Mouse (Mus musculus): ENCODE measurements around the gene Prr5l.

Gene Prr5l

GRCm38 (mm10) chr2:101723333-101723881, 159.4 kb downstream of the Prr5l start:
- no peak for DNase-seq (ENCODE audit: low spot score in 2 of 2)

DNA sequence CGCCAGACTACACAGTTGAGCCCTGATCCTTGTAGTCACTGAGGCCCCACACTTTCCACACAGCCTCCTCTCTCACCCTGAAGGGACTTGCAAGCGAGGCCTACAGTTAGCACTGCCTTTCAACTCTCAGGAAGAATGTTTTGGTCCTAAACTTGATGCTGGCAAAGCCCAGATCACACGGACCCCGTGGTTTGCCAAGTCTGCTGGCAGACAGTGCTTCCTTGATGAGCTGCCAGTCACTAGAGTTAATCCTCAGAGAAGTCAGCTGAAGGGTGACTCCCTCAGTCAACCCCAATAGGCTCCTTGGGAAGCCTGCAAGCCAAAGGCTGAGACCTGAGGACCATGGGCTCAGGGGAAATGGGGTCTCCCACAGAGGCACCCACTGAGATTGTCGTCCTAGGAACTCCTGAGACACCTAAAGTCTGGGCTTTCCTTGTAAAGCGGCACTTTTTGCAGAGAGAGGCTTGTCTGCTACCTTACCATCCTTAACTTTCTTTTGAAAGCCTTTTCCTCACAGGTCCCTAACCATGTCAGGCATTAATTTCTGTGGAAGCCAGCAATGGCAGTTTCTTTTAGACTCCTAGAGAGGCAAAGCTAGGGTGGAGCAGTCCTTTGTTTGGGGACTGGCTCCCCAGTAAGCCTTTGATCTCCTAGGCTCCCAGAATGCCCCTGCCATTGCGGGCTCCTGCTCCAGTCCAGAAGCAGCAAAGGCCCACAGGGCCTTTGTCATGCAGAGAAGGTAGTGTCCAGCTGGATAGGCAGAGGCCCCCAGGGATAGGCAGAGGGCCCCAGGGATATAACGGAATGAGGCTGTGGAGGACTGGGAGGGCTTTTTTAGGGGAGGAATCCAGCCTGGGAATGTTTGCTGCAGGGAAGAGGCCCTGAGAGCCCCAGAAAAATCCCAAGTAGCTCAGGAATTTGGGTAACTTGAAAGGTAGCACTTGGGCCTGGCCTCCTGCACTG, 160.2 kb downstream of the Prr5l start:
- DNase-seq (ENCODE audit: low spot score in 2 of 2), result no peak

DNA sequence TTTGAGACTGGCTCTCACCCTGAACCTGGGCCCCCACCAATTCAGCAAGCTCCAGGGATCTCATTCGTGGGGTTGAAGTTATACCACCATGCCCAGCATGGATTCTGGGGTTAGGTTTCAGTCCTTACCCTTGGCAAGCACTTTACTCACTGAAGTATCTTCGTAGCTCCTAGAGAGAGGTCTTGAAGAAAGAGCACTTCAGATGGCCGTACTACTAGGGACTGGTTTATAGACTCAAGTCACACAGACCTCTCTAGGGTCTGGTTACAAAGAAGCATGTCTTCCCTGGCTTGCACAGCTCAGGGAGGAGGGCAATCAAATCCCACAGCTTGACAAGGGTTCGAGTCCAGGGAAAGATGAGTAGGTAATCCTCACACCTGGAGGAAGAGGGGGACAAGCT, 161.0 kb downstream of the Prr5l start:
- no peak for DNase-seq (ENCODE audit: low spot score in 2 of 2)

DNA sequence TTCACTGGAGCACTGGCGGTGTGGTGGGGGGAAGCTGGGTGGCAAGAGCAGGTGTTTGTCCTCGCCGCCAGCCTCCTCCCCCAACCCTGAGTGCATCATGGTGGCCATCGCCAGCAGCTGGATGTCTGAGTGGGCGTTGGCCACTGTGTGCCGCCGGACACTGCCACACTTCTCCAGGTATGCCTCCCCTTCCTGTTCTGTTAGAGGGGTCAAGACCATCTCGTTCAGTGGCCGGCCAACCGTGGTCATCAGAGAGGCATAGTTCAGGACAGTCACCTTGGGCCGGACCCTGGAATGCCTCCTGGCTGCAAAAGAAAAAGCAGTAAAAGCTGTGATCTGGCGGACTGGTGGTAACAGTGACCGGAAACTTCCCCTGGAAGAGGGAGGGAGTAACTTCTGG, 165.7 kb downstream of the Prr5l start:
- no peak for DNase-seq (ENCODE audit: low spot score in 2 of 2)

DNA sequence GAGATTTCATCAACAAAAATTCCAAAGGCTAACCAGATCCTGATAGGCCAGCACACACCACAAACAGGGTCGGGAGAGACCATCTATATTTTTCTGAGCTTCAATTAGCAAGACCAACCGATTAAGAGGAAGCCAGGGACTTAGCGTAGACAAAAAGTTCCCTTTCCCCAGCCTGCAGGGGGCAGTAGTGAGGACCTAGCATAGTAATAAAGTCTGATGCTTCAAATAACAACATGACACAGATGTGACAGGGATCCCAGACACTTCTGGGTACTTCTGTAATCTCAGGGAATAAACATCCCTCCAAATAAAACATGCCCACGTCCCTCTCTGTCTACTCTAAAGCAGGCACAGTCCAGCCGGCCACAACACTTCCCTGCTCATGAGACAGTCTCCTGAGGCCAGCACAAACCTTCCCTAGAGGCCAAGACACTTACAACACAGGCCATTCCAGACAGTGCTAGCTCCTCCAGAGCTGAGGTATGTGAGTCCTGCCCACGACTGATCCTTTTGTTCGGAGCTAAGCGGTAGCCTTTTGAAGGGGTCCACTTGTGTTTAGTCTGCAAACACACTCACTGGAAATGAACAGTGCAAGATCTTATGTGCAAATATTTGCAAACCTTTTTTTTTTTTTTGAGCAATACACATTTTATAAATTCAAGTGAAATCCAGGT, 167.0 kb downstream of the Prr5l start:
- no peak for DNase-seq (ENCODE audit: low spot score in 2 of 2)

GRCm38 (mm10) chr2:101711608-101712007, 171.2 kb downstream of the Prr5l start:
- no peak for DNase-seq (ENCODE audit: low spot score in 2 of 2)

DNA sequence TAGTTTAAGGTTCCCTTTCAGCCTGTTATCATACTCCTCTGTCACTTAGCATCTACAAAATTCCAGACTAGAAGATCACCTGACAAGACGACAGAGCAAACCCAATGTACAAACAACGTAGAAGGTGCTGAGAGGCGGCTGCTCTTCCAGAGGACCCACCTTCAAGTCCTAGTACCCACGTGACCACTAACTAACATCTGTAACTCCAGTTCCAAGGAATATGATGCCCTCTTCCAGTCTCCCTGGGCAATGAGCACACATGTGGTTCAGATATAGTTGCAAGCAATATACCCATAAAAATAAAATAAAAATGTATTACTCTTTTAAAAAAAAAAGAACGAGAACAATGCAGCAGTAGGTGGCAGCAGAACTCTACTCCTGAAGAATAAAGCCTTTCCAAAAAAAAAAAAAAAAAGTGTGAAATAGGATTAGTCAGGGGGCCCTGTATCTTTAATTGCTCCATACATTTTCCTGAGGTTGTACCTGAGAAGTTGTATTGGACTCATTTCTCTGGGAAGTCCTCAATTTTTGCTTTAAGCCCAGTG, 176.8 kb downstream of the Prr5l start:
- DNase-seq (ENCODE audit: low spot score in 2 of 2), result no peak

- no peak for DNase-seq (ENCODE audit: low spot score in 2 of 2)
Observed at GRCm38 (mm10) chr2:101699284-101699683, 183.5 kb downstream of the Prr5l start.

DNA sequence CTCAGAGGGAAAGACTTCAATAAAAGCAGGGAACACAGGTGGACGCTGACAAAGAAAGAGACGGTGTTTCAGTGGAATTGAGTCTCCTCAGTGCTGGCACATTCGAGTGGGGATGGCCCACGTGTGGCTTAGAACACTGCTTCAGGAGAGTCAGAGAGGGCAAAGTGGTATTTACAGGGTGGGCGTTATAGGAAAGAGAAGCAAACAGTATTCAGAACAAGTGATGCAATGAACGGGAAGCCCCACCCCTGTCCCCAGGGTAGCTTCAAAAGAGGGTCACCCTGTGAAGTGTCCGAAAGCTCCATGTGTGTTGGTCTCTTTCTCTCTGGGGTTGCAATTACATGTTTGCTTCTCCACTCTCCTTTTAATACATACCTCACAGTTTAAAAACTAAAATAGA, 187.2 kb downstream of the Prr5l start:
- DNase-seq (ENCODE audit: low spot score in 2 of 2), result no peak

GRCm38 (mm10) chr2:101693577-101694215, 189.1 kb downstream of the Prr5l start:
- no peak for DNase-seq (ENCODE audit: low spot score in 2 of 2)

DNA sequence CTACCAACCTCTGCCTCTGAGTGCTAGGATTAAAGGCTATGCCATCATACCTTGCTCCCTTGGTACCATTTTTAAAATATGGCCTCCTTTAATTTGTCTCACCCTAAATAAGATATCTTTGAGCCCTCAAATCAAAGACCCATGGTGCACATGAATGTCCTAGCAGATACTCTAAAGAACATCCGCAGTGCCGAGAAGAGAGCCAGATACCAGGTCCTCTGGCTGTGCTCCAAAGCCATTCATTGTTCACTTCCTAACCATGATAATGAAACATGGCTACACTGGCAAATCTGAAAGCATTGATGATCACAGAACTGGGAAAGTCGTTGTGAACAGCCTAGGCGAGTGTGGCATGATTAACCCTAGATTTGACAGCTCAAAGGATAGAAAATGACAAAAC, 189.8 kb downstream of the Prr5l start:
- DNase-seq (ENCODE audit: low spot score in 2 of 2), result no peak

DNA sequence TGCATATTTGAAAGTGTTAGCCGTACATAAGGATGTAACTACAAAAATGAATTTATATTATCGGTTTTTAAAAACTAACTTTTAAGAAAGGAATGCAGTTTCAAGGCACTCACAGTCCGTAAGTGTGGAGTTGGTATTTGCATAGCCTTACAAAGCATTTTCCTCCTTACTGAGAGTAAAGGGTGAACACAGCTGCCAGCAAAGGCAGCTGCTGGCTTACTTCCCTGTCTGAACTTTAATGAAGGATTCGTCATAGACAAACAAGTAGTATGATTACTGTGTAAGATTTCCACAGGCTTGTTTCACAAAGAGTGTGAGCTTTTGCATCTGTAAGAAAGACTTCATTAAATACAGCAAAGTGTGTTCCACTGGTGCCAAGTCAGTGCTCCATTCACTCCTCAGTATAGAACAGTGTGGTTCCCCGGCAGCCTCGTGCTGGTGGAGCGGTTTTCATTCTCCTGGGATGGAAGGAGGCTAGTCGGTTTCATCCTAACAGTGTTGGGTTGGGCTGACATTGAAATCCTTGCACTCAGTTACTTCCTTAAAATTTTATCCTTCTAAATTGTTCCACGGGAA, 192.5 kb downstream of the Prr5l start:
- no peak for DNase-seq (ENCODE audit: low spot score in 2 of 2)

DNA sequence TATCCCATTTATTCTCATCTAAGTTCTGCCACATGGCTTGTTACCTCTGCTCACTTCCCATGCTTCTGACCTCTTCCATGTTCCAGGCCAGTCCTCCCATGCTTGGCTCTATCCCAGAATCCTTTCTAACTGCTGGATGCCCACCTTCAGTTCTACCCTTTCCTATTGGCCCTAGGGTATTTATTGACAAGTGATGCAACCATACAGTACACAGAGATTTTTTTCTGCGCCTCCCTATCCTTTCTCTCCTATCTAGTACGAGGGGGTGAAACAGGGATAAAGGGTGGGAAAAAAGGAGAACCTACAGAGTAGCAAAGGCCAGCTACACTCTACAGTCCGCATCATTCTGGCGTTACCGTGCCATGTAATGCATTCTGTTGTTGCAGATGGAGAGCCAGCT, 194.8 kb downstream of the Prr5l start:
- no peak for DNase-seq (ENCODE audit: low spot score in 2 of 2)

DNA sequence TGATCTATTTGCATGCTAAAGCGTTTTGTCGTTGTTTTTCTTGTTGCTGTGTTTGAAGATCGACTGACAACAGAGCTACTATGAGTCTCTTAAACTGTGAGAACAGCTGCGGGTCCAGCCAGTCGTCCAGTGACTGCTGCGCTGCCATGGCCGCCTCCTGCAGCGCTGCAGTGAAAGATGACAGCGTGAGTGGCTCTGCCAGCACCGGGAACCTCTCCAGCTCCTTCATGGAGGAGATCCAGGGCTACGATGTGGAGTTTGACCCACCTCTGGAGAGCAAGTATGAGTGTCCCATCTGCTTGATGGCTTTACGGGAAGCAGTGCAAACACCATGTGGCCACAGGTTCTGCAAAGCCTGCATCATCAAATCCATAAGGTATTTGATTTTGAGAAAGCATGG, 198.4 kb downstream of the Prr5l start:
- no peak for DNase-seq (ENCODE audit: low spot score in 2 of 2)

DNA sequence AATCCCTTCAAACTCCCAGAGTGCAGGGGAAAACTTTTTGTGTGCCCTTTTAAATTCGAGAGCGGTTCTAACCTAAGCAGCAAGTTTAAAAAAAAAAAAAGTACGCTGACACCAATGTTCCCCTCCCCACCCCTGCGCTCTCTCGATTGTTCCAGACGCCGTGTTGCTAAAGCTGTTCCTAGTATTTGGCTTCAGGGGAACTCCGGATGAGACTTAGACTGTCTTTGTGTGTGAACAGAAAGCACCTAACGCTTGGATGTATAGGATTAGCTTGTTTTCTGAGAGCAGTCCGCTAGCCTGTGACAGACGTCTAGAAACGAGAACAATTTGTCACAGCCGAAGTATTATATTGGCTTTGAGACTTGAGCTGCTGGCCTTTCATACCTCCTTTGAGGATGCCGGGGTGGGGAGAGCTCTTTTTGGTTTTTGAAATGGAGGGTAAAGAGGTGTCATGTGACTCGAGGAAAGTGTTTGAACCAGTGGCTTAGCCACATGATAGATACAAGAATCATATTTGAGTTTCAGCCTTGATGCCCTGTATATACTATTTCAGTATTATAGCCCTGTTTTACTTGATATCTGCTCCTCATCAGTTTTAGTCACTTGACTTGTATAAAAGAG, 203.6 kb downstream of the Prr5l start:
- DNase-seq (ENCODE audit: low spot score in 2 of 2), result no peak

DNA sequence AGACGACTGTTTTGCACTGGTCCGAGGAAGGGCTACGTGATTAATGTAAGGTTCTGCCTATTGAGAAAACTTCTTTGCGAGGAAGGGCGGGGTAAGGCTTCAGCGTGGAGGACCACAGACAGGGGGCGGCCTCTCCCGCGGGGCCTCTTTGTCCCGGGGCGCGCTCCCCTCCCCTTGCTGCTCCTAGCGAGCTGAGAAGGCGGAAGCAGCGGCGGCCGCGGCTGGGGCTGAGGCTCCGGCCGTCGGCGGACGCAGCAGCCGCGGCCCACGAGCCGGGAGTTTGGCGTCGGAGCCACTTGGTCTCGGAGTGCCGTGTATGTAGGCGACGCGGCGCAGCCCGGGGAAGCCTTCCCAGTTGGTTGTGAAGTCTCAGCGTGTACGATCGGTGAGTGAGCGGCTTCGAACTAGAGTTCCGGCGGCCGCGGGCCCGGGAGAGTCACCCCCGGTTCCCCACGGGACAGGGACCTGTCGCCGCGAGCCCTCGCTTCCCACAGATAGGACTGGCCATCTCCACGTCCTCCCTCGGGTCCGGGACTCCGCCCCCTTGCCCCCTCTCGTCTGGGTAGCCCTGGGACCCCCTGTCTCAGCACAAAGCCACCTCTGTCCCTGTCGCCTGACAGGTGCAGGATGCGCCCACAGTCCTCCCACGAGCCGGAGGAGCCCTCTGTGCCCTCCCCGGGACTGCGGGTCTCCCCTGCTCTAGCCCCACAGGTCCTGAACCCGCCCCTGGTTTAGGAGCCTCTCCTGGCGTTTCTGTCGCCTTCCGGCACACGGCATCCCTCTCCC, 204.4 kb downstream of the Prr5l start, which contains the start of gene Traf6:
Gene Traf6 (plus strand): TSS at position 194 of the 786 bp plus-strand sequence.
- peak; percentile 66 to 75 for DNase-seq (ENCODE audit: low spot score in 2 of 2)

GRCm38 (mm10) chr2:101673547-101673946, 209.3 kb downstream of the Prr5l start:
- no peak for DNase-seq (ENCODE audit: low spot score in 2 of 2)

- no peak for DNase-seq (ENCODE audit: low spot score in 2 of 2)
Observed at GRCm38 (mm10) chr2:101668751-101669150, 214.1 kb downstream of the Prr5l start.

DNA sequence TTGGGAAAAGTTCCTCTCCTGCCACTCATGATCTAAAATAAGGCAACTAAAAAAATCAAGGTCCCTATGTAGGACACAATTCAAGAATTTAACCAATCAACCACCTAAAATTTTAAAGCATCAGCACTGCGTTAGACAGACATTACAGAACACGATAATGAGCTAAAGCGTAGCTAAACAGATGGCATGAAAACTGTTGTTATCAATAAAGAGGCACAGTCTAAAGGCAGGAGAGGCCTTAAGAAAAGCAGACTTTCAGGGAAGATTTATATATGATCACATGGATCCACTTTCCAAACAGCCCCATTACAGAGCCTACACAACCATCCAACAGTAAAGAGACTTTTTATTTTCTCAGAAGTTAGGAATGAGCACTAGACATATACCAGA, 217.1 kb downstream of the Prr5l start:
- DNase-seq (ENCODE audit: low spot score in 2 of 2), result no peak

- peak; percentile 67 to 68 for DNase-seq (ENCODE audit: low spot score in 2 of 2)
Observed at GRCm38 (mm10) chr2:101665058-101665702, 217.6 kb downstream of the Prr5l start.

Measured in frontal cortex, postnatal 14 days (tissue).